Mouse (Mus musculus) liver, adult (tissue): ENCODE measurements around the gene Fam240a.

Experiments
- GATA4 ChIP-seq: IDR thresholded peaks from 2 replicates; pipeline ENCODE4 v1.6.1; 2014; ENCODE audit warnings: mild to moderate bottlenecking, low read length; ENCODE audit not compliant: insufficient replicate concordance

The Fam240a gene

GRCm38 (mm10) chr9:110909371-110909967 lies 7.2 kb downstream of the Fam240a start:
- no peak for TF ChIP-seq GATA4

GRCm38 (mm10) chr9:110908631-110909016 lies 8.0 kb downstream of the Fam240a start:
- TF ChIP-seq GATA4 = no peak

GRCm38 (mm10) chr9:110907838-110908630 lies 8.6 kb downstream of the Fam240a start:
- TF ChIP-seq GATA4 = no peak

- no peak for TF ChIP-seq GATA4
These were observed 9.3 kb downstream of the Fam240a start for GRCm38 (mm10) chr9:110907201-110907837.

- TF ChIP-seq GATA4 = no peak
These were observed 14.4 kb downstream of the Fam240a start for GRCm38 (mm10) chr9:110902271-110902670.

- no peak for TF ChIP-seq GATA4
These were observed 15.5 kb downstream of the Fam240a start for GRCm38 (mm10) chr9:110901204-110901603.

GRCm38 (mm10) chr9:110899451-110900008 lies 17.1 kb downstream of the Fam240a start:
- no peak for TF ChIP-seq GATA4

- TF ChIP-seq GATA4 = no peak
These were observed 20.1 kb downstream of the Fam240a start for GRCm38 (mm10) chr9:110896595-110896994.

- TF ChIP-seq GATA4 = no peak
These were observed 20.7 kb downstream of the Fam240a start for GRCm38 (mm10) chr9:110895994-110896393.

- TF ChIP-seq GATA4 = no peak
These were observed 21.2 kb downstream of the Fam240a start for GRCm38 (mm10) chr9:110895507-110895906.

- no peak for TF ChIP-seq GATA4
These were observed 23.2 kb downstream of the Fam240a start for GRCm38 (mm10) chr9:110893429-110893828.

GRCm38 (mm10) chr9:110892552-110892951 lies 24.1 kb downstream of the Fam240a start:
- TF ChIP-seq GATA4 = no peak

- TF ChIP-seq GATA4 = no peak
These were observed 25.4 kb downstream of the Fam240a start for GRCm38 (mm10) chr9:110891077-110891828.

GRCm38 (mm10) chr9:110890026-110890783 lies 26.5 kb downstream of the Fam240a start:
- TF ChIP-seq GATA4 = no peak

- TF ChIP-seq GATA4 = no peak
These were observed 27.7 kb downstream of the Fam240a start for GRCm38 (mm10) chr9:110888935-110889334.
